In the genomic region with DNA sequence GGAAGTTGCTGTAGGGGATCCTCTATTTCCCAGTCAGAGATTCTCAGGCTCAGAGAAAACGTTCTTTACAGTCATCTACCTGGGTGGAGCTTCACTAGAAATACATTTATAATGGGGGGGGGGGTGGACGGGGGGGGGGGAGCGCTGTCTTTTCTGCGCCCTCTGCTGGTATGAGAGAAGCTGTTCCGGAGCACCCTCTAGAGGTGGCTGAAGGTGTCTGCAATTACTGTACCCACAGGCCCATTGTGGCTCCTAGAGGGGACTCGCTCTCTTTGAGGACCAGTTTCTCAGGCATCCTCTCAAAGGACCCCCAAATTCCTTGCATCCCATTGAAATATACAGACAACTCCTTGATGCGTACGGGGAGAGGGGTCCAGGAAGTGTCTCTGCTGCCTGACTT, we compare ENCODE assay signal across 9 mouse cellular contexts. TPM values are rescaled to one million over a fixed set of nuclear protein-coding genes. Genes with fewer than 3 reads are reported as not detected.
DNase-seq lines count a peak whose midpoint lies in the region; ATAC-seq and TF ChIP-seq lines count a peak whose summit lies in the region.
"Had no signal": no experiment of that assay in that cellular context is flagged by ENCODE, and none has a peak within 500 bp of the region (broad histone marks: within the 10 kb centered on the region; RNA-seq: fewer than 3 reads in every experiment).

No protein-coding gene starts in this region.

- no peak for TF ChIP-seq POLR2A in spleen, adult 2 months (IDR thresholded peaks at IDR 0.05; ENCODE audit: low read depth, low read length)

- peak; percentile 38 for ATAC-seq in inflammation-experienced regulatory T-cells, adult 6 months
- ATAC-seq in megakaryocyte, adult 5-6 weeks (ENCODE audit: poor library complexity, severe bottlenecking): peak; percentile 77

- TF ChIP-seq CTCF in gastrocnemius, adult 2 months (IDR thresholded peaks at IDR 0.05): peak; percentile 83
- peak; percentile 58; the same call in 1 of the 2 replicates for TF ChIP-seq CTCF in spleen, adult 2 months (IDR thresholded peaks at IDR 0.05; ENCODE audit: extremely low read depth, insufficient read depth, insufficient read length, insufficient replicate concordance)

- H3K27me3 ChIP-seq in spleen, adult 2 months (ENCODE audit: control insufficient read depth, insufficient read depth, low read length): no peaks in the 10 kb centered on the region
- H3K27me3 ChIP-seq: hindbrain, embryonic 15.5 days had no signal

- intact Hi-C loops in gastrocnemius, adult 2 months (cut with DNase I): loop anchor here (5.0 kb wide), 1 partner anchor 79 kb away; no protein-coding TSS in a partner anchor

- no peaks in the 10 kb centered on the region for H3K4me1 ChIP-seq in spleen, adult 2 months (ENCODE audit: control insufficient read depth, insufficient read depth, insufficient read length)
- H3K4me1 ChIP-seq: hindbrain, embryonic 15.5 days had no signal

- H3K27ac ChIP-seq in gastrocnemius, adult 2 months: no peak overlapping the region
- H3K27ac ChIP-seq in spleen, adult 2 months (ENCODE audit: insufficient read depth, low read length): no peak overlapping the region
- H3K27ac ChIP-seq: hindbrain, embryonic 15.5 days had no signal

- no peak overlapping the region for H3K4me3 ChIP-seq in gastrocnemius, adult 2 months
- H3K4me3 ChIP-seq in spleen, adult 2 months (ENCODE audit: extremely low read depth, insufficient read depth, insufficient read length): no peak overlapping the region
- H3K4me3 ChIP-seq: hindbrain, embryonic 15.5 days had no signal

- DNase-seq in gastrocnemius, adult 2 months: no peak
- DNase-seq in gastrocnemius, adult 8-10 months (ENCODE audit: low spot score in 2 of 2): no peak
- peak in 1 of 2 experiments; percentile 31 for DNase-seq in spleen, adult 2 months (ENCODE audit: low read depth in 1 of 2, low spot score in 2 of 2)
- no peak for DNase-seq in spleen, adult 12 weeks (ENCODE audit: low spot score)
- DNase-seq in brain, adult 2 months (ENCODE audit: low read depth, low spot score): peak; percentile 68
- DNase-seq in thymus, postnatal 4 days: peak; percentile 62

- WGBS in spleen, adult 2 months: 31% methylated on average over 8 of the region's 8 CpGs

- no peaks in the 10 kb centered on the region for H3K36me3 ChIP-seq in spleen, adult 2 months (ENCODE audit: control insufficient read depth, insufficient read depth, low read length)
- H3K36me3 ChIP-seq: hindbrain, embryonic 15.5 days had no signal

RNA-seq across cellular contexts. Expression of a gene that starts 23.6 kb away (rescaled TPM):
- total RNA-seq in gastrocnemius, adult 2 months (2021): 10 to 100 TPM in 1 of 2 experiments, 1 to 10 TPM in 1; 7.8 to 15.3 TPM
- total RNA-seq in gastrocnemius, adult 8-10 months (2022): 1 to 10 TPM; 4.4 to 9.9 (median 6.9) TPM
- polyA plus RNA-seq in spleen, adult 2 months (2012; rRNA removed): not detected in 2 replicates
- under 1 TPM; 0.12 to 0.57 (median 0.44) TPM for polyA plus RNA-seq in inflammation-experienced regulatory T-cells, adult 6 months (2017; shearing (Covaris generic))
- total RNA-seq in megakaryocyte, adult 5-6 weeks (2015): 0.07 TPM in 1 of 2 replicates, not detected in the other
- total RNA-seq in megakaryocyte, adult 5-6 weeks (2017): not detected in 2 replicates

RNA-seq across cellular contexts. Expression of a gene that starts 49.2 kb away (rescaled TPM):
- 10 to 100 TPM in 1 of 2 experiments, 1 to 10 TPM in 1; 5.6 to 10.3 TPM for total RNA-seq in gastrocnemius, adult 2 months (2021)
- total RNA-seq in gastrocnemius, adult 8-10 months (2022): 1 to 10 TPM; 6.9 to 8.8 (median 7.7) TPM
- polyA plus RNA-seq in spleen, adult 2 months (2012; rRNA removed): 1.9 and 2.0 TPM in 2 replicates
- 1 to 10 TPM; 6.5 to 9.1 (median 8.9) TPM for polyA plus RNA-seq in inflammation-experienced regulatory T-cells, adult 6 months (2017; shearing (Covaris generic))
- total RNA-seq in megakaryocyte, adult 5-6 weeks (2015): 5.5 and 6.7 TPM in 2 replicates
- total RNA-seq in megakaryocyte, adult 5-6 weeks (2017): 19.1 and 20.6 TPM in 2 replicates

RNA-seq across cellular contexts. Expression of a gene that starts 49.3 kb away (rescaled TPM):
- total RNA-seq in gastrocnemius, adult 2 months (2021): 1 to 10 TPM; 6.8 to 9.9 TPM
- total RNA-seq in gastrocnemius, adult 8-10 months (2022): 1 to 10 TPM; 6.0 to 9.4 (median 6.5) TPM
- 6.0 and 7.4 TPM in 2 replicates for polyA plus RNA-seq in spleen, adult 2 months (2012; rRNA removed)
- polyA plus RNA-seq in inflammation-experienced regulatory T-cells, adult 6 months (2017; shearing (Covaris generic)): 10 to 100 TPM; 68.1 to 92.5 (median 75.7) TPM
- 37.3 and 38.8 TPM in 2 replicates for total RNA-seq in megakaryocyte, adult 5-6 weeks (2015)
- total RNA-seq in megakaryocyte, adult 5-6 weeks (2017): 28.5 and 37.2 TPM in 2 replicates

Comparison
In these comparisons a context has a peak if more than half of its experiments do, and no peak if none do; other contexts are left out.
1. DNase-seq: peak in brain, adult 2 months (single experiment) and thymus, postnatal 4 days (single experiment); none in gastrocnemius, adult 2 months (single experiment), gastrocnemius, adult 8-10 months (0 of 2) and spleen, adult 12 weeks (single experiment).
2. RNA of a gene that starts 23.6 kb away (total RNA-seq): 7.8 to 15.3 TPM in gastrocnemius, adult 2 months and 4.4 to 9.9 TPM in gastrocnemius, adult 8-10 months; 0.07 TPM in megakaryocyte, adult 5-6 weeks; every median in the first group is over 4 times any median in the second.